Mouse (Mus musculus) ES-Bruce4 (cell line): ENCODE data around the gene Mllt3.

Source experiments
- CTCF ChIP-seq: IDR thresholded peaks from one replicate; pipeline ENCODE4 v1.8.1; 2011; ENCODE audit warnings: low read depth, low read length
- EP300 ChIP-seq: IDR thresholded peaks from 2 replicates; pipeline ENCODE4 v1.6.1; 2011; ENCODE audit warnings: low read depth, low read length; ENCODE audit not compliant: insufficient read depth
- POLR2A ChIP-seq: IDR thresholded peaks from one replicate; pipeline ENCODE4 v1.8.1; 2011; ENCODE audit warnings: low read length; ENCODE audit not compliant: insufficient read depth

GRCm38 (mm10) chr4:87783809-87784208, 249.4 kb downstream of the Mllt3 start:
- TF ChIP-seq CTCF (no peak), POLR2A (no peak), EP300 (no peak)
